Mouse (Mus musculus) frontal cortex, postnatal 14 days (tissue): ENCODE results near the gene Vhl.

Experiments
- DNase-seq, 2 experiments: peaks; one replicate each; pipeline ENCODE4 v3.0.0; 2022; ENCODE audit warnings: low spot score in 2 of 2

Gene Vhl

DNA sequence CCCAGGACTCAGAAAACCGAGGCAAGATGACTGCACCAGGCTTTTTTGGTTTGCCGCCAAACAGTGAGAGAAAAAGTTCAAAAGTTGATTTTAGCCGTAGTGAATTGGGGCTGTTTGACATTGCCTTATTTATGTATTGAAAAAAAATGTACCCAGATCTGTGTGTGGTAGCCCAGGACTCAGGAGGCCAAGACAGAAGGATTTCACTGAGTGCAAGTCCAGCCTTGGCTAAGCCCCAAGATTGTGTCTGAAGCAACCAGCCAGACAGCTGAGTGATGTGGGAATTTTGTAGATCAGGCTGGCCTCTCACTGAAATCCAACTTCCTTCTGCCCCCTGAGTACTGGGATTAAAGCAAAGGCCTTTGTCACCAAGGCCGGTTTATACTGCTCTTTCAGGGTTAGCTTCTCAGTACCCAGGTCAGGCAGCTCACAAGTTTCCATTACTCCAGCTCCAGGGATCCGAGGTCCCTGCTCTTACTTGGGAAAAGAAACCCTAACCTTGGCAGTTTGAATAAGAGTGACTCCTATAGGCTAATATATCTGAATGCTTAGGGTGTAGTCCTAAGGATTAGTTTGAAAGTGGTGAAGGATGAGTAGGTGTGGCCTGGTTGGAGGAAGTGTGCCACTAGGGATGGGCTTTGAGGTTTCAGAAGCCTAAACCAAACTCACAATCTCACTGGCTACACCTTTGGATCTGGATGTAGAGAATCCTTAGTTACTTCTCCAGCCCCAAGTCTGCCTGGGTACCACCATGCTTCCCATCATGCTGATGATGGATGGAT is 1.4 kb downstream of the Vhl start:
- DNase-seq = no peak

- no peak for DNase-seq
Measured at GRCm38 (mm10) chr6:113630322-113630721, 6.6 kb downstream of the Vhl start.

DNA sequence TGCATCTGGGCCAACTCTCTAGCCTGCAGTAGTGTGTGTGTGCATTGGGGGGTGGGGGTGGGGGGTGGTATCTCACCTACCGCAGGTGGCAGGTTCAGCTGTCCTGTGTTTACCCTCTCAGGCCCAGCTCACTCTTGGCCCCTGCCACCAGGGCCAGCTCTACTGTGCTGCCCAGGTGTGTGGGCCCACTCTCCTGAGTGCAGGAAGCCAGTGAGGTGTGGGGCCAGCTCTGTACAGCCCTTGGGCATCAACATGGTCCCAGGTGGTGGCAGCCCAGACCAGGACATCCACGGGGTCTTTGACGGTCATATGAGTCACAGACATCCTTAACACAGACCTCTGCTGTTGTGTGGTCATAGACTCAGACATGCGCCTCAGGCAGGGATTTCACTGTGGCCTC is 9.1 kb downstream of the Vhl start:
- DNase-seq = no peak

- peak; percentile 86 to 90 for DNase-seq
Measured at GRCm38 (mm10) chr6:113638302-113639040, 14.7 kb downstream of the Vhl start, which contains the start of gene Irak2. Gene Irak2, plus strand, starts transcription at chr6:113638467.

GRCm38 (mm10) chr6:113639201-113639600 is 15.4 kb downstream of the Vhl start:
- no peak for DNase-seq

DNA sequence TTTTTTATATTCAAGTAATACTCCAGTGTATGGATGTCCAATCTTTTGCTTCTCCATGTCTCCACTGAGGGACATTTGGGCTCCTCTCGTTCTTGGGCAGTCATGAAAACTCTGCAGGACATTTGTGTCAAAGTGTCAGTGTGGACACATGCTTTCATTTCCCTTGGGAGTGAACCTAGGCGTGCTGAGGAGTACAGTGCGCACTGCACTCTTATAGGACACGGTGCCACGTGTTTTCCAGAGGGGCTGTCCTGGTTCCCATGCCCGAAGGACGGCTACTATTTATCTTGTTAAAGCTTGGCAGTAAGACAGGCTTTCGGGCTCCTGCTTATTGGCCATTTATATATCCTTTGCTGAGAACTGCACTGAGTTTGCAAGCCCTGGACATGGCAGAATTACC is 18.8 kb downstream of the Vhl start:
- DNase-seq = no peak

DNA sequence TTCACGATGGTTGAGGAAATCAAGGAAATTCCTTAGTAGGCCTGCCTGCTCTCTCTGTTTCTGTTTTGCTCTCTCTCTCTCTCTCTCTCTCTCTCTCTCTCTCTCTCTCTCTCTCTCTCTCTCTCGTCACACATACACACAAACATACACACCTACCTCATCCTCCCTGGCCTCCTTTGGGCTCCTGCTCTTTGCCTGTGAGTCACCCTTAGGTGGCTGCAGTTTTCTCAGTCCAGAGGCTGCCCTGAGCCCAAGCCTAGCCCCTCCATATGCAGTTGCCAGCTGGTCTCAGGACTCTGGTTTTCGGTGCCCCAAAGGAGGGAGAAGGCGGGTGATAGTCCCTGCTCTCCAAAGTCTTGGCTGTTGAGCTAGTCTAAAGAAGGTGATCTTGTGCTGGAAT is 19.3 kb downstream of the Vhl start:
- DNase-seq = no peak

DNA sequence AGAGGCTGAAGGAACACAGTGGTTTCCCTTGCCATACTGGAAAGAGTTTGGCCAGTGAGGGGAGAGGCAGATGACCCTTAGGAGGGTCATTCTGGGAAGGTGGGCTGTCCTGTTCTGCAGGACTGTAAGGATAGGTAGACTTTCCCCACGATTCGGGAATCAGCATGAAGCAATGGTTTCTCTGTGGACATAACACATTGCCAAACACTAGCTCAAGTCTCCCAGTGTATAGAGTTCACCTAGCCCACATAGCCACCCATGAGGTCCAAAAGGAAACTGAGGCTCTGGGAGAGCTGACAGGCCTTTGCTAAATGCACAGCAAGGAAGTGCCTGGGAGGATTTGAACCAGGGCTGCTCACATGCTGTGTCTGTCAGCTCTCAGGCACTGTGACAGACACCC is 20.2 kb downstream of the Vhl start:
- DNase-seq = no peak

- DNase-seq = no peak
Measured at GRCm38 (mm10) chr6:113644808-113645207, 21.0 kb downstream of the Vhl start.

DNA sequence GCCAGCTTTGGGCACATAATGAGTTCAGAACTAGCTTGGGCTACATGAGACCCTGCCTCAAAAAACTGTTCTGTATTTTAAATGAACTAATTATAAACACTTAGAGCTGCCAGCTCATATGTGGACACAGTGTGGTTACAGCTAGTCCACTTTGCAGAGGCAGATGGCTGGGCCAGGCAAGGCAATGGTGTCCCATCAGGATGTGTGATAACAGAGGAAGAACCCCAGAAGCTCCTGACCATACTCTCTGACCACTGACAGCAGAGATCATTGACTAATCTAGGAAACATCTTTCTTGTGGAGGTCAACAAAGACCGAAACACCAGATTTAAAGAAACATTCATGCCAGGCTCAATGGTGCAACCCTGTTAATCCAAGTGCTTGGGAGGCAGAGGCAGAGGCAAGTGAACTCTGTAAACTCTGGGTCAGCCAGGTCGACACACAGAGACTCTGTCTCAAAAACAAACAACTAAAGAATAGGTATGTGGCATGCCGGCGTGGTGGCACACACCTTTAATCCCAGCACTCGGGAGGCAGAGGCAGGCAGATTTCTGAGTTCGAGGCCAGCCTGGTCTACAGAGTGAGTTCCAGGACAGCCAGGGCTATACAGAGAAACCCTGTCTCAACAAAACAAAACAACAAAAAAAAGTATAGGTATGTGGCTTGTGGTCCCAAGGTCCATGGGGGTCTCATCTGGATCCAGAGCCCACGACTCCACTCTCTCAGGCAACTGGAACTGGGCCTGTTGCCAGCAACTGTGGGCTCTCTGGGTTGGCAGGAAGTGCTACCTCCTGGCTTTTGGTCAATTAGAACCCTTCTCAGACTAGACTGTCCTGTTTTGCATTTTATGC is 25.8 kb downstream of the Vhl start:
- no peak for DNase-seq

GRCm38 (mm10) chr6:113650197-113650640 is 26.5 kb downstream of the Vhl start:
- DNase-seq = no peak

DNA sequence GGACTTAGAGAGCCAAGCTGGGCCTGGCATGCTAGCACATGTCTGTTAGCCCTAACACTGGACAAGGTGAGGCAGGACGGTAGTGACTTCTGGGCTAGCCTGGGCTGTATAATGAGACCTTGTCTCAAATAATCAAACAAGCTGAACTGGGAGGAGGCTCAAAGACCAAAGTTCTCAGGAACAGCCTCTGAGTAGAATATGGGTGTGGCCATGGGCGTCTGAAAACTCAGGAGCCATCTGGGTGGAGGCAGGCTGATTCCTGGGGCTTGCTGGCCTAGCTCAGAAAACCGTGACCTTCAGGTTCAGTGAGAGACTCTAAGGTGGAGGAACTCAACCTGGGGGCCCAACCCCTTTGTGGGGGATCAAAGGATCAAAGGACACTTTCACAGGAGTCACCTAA is 27.9 kb downstream of the Vhl start:
- no peak for DNase-seq

- no peak for DNase-seq
Measured at GRCm38 (mm10) chr6:113653551-113653950, 29.8 kb downstream of the Vhl start.

DNA sequence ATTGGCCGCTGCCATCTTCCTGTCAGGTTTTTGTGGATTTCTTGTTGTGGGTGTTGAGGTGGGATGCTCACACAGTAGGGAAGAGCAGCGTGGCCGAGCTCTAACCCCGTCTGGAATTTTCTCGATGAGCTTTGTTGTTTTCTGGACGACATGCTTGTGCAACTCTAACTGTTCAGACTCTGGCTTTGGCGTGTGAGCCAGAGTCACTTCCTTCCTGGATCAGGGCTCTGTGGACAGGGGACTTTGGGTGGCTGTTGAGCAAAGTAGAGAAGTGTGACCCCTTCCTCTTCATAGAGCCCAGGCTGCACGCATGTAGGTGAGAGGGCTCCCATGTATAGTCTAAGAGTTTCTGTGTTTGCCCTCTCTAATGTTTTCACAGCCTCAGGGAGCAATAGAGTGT is 30.3 kb downstream of the Vhl start:
- no peak for DNase-seq

- no peak for DNase-seq
Measured at GRCm38 (mm10) chr6:113654753-113655397, 31.1 kb downstream of the Vhl start.

DNA sequence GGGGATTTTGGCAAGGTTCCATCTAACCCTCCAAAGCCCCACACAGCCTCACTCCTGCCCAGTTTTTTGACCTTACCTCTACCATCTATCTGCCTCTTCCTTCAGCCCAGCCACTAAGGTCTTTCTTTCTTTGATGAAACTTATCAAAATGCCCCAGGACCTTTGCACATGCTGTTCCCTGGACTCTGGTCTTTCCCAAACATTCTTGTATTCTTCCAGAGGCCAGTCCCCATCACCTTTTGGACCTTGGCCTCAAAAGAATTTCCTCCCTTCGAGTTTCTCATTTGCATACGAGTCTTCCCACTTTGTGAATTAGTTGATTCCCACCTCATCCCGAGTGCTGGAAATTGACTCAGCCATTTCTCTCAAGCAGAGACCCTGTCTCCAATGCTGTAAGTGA is 31.7 kb downstream of the Vhl start:
- DNase-seq = no peak

DNA sequence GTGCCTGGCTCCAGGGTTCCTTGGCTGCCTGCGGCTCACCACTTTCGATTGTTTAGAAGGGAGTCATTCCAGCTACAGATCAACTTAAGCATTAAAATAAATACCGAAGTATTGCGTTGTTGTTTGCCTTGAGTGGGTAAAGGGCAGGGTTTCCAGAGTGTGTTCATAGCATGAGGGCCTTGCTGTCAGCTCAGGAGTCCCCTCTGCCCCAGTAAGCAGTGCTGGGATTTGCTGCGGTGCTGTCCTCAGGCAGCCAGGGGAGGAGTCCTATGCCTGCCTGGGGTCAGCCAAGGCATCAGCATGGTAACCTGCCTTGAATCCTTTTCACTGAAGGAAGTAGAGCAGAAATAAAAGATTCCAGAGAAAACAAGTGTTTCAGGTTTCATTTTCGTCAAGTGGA is 33.1 kb downstream of the Vhl start:
- no peak for DNase-seq

DNA sequence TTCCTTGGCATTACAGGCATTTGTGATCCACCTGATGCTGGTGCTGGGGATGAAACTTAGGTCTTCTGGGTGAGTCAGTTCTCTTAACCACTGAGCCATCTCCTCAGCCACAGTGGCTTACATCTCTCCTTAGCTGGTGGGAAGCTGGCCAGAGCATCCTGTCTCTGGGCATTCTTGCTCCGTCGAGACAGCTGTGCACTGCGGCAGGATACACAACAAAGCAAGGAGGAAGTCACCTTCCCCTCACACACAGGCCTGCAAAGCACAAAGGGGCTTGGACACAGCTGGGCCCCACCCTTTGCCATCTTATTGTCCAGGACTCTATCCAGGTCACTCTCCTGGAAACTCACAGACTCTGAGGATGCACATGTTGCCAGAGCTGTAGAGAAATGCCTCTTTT is 34.5 kb downstream of the Vhl start:
- no peak for DNase-seq

DNA sequence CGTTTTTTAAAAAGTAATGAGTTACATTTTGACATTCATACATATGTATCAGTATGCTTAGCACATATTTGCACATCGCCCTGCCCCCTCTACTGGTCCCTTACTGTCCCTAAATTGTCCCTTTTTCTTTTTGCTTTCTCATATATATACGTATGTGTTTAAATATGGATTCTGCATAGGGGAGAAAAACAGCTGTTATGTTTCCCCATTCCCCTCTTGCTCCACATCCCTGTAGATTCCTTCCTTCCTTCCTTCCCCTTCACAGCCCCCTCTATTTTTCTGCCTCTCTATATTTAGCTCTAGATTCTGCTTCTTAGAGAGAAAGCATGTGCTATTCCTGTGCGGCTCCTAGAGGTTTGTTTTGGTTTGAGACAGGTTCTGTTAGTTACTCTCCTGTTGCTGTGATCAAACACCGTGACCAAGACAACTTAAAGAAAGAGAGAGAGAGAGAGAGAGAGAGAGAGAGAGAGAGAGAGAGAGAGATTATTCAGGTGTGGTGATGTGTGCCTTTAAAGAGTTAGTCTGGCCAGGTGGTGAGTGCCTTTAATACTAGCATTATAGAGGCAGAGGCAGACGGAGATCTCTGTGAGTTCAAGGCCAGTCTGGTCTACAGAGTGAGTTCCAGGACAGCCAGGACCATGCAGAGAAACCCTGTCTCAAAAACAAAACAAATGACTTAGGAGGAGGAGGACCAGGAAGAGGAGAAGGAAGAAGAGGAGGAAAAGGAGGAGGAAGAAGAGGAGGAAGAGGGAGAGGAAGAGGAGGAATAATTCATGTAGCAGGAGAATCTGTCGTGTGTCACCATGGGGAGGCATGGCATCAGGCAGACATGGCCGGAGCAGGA is 36.1 kb downstream of the Vhl start:
- DNase-seq = no peak

DNA sequence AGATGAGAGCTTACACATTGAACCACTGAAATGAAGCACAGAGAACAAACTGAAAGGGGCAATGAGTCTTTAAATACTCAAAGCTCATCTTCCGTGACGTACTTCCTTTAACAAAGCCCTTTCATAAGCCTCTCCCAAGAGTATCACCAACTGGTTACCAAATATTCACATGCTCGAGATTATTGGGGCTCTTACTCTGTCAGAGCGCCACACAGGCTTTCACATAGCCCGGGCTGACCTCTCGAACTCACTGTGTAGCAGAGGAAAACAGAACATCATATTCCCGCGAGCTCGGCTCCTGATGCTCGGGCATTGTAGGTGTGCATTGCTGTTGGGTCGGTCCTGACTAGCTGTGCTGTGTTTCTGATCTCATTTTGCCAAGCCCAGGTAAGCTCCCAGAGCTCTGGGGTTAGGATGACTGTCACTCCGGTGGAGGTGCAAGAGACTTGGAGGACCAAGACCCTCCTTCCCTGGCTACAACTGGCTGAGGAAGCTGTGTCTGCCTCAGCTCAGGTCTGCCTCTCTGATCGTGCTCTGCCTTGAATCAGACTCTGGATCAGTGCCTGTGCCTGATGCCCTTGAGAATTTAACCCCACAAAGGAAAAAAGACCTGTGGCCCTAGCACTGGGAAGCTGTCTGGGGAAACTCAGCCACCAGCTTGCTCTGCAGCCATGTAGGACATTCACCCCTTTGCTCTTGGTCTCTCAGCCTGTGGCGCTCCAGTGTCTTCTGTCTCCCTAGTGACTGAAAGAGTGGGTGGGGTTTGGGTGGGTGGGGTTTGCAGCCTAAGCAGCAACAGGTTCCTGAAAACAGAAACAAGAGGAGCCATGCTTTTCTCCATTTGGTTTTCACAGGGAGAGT is 37.0 kb downstream of the Vhl start:
- DNase-seq = no peak
